In the genomic region with DNA sequence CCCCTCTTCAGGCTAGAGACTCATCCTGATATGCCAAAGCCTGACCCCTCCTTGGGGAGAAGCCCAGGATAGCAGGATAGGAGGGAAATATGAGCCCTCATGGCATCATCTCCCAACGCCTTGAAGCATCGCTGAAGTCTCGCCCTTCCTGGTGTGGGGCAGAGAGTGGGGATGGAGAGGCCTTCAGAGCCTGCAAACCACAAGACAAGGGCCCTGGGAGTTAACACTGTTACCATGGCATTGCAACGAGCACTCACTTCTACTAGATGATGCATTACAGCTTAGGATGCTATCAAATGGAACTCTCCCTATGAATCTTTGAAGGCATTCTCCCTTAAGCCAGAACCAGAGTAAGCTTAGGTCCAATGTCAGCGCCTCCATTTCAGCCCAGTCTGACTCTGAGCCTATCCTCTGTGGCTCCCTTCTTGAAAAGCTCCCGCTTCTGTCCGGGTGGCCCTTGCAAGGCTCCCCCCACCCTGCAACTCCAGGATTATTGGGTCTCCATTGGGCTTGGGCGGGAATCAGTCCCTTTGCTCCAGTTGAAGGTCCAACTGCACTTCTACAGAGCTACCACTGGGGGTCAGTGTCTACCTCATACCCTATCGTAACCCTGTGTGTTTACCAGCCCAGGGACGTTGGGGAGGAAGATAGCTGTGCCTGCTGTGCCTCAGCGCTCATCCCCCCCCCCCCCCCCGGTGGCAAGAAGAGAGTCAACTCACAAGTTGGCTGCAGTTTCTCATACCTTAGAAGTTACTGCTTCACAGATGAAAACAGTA, we compare ENCODE assay signal across 8 mouse cellular contexts. TPM values are rescaled to one million over a fixed set of nuclear protein-coding genes. Genes with fewer than 3 reads are reported as not detected.
DNase-seq lines count a peak whose midpoint lies in the region; ATAC-seq and TF ChIP-seq lines count a peak whose summit lies in the region.

No protein-coding gene starts in this region.

- WGBS in hindbrain, embryonic 13.5 days: 23% methylated on average over 12 of the region's 12 CpGs

- TF ChIP-seq POLR2A in cortical plate, adult 2 months (IDR thresholded peaks at IDR 0.05; ENCODE audit: extremely low read depth, insufficient read depth, low read length): no peak

- peak; percentile 87 for TF ChIP-seq CTCF in cortical plate, adult 2 months (IDR thresholded peaks at IDR 0.05; ENCODE audit: extremely low read depth, insufficient read depth, low read length)

- no peaks in the 10 kb centered on the region for H3K27me3 ChIP-seq in hindbrain, embryonic 13.5 days

- H3K9me3 ChIP-seq in hindbrain, embryonic 13.5 days: no peaks in the 10 kb centered on the region

- no peak overlapping the region for H3K4me3 ChIP-seq in cortical plate, adult 2 months (ENCODE audit: insufficient read depth, low read length)
- no peak overlapping the region for H3K4me3 ChIP-seq in hindbrain, embryonic 13.5 days

- no peak overlapping the region for H3K27ac ChIP-seq in cortical plate, adult 2 months (ENCODE audit: insufficient read depth, low read length)
- no peak overlapping the region for H3K27ac ChIP-seq in hindbrain, embryonic 13.5 days

- peak; percentile 13; the same call in 1 of the 2 replicates for ATAC-seq in hindbrain, embryonic 13.5 days (ENCODE audit: low FRiP score)

- no peak overlapping the region for H3K4me2 ChIP-seq in hindbrain, embryonic 13.5 days

- H3K4me1 ChIP-seq in cortical plate, adult 2 months (ENCODE audit: control insufficient read depth, insufficient read depth, low read length): no peaks in the 10 kb centered on the region
- peaks cover 13% of the 10 kb centered on the region; the same call in 1 of the 2 replicates for H3K4me1 ChIP-seq in hindbrain, embryonic 13.5 days (replicated peaks)

- H3K9ac ChIP-seq in hindbrain, embryonic 13.5 days: no peak overlapping the region

- DNase-seq in cerebellum, adult 9-10 months: peak; percentile 53
- DNase-seq in cerebellum, adult 8-10 months: no peak
- peak; percentile 87 for DNase-seq in CD4-positive, CD25-positive, alpha-beta regulatory T cell, adult 2 months (ENCODE audit: low read depth, low spot score)
- peak; percentile 47 for DNase-seq in lung, postnatal 10 days
- peak; percentile 29 to 54 for DNase-seq in thymus, postnatal 10 days (ENCODE audit: low spot score in 2 of 2)
- DNase-seq in layer of hippocampus, adult 8-10 months (ENCODE audit: low spot score in 2 of 2): no peak

- H3K36me3 ChIP-seq in hindbrain, embryonic 13.5 days: no peaks in the 10 kb centered on the region

RNA-seq across cellular contexts. Expression of a gene that starts 11.1 kb away (rescaled TPM):
- 156 and 181 TPM in 2 replicates for polyA plus RNA-seq in cortical plate, adult 2 months (2012; rRNA removed)
- polyA plus RNA-seq in hindbrain, embryonic 13.5 days (2015; fragmentation: Nextera tagmentation; extraction: Ambion mirVana): 5.1 and 6.8 TPM in 2 replicates
- total RNA-seq in layer of hippocampus, adult 8-10 months (2022): 100 to 1,000 TPM; 163 to 211 (median 185) TPM

RNA-seq across cellular contexts. Expression of a gene that starts 21.1 kb away (rescaled TPM):
- polyA plus RNA-seq in cortical plate, adult 2 months (2012; rRNA removed): 134 and 137 TPM in 2 replicates
- 86.8 and 88.0 TPM in 2 replicates for polyA plus RNA-seq in hindbrain, embryonic 13.5 days (2015; fragmentation: Nextera tagmentation; extraction: Ambion mirVana)
- 100 to 1,000 TPM; 137 to 170 (median 155) TPM for total RNA-seq in layer of hippocampus, adult 8-10 months (2022)

RNA-seq across cellular contexts. Expression of a gene that starts 55.4 kb away (rescaled TPM):
- 14.3 and 15.8 TPM in 2 replicates for polyA plus RNA-seq in cortical plate, adult 2 months (2012; rRNA removed)
- polyA plus RNA-seq in hindbrain, embryonic 13.5 days (2015; fragmentation: Nextera tagmentation; extraction: Ambion mirVana): 5.3 and 6.5 TPM in 2 replicates
- 10 to 100 TPM in 2 of 4 experiments, 1 to 10 TPM in 2; 7.6 to 12.9 (median 9.1) TPM for total RNA-seq in layer of hippocampus, adult 8-10 months (2022)

Comparison
In these comparisons a context has a peak if more than half of its experiments do, and no peak if none do; other contexts are left out.
1. DNase-seq: peak in cerebellum, adult 9-10 months (single experiment), CD4-positive, CD25-positive, alpha-beta regulatory T cell, adult 2 months (single experiment), lung, postnatal 10 days (single experiment) and thymus, postnatal 10 days (2 of 2); none in cerebellum, adult 8-10 months (single experiment) and layer of hippocampus, adult 8-10 months (0 of 2).
2. RNA of a gene that starts 11.1 kb away (polyA plus RNA-seq): 156 to 181 TPM in cortical plate, adult 2 months; 5.1 to 6.8 TPM in hindbrain, embryonic 13.5 days; every median in the first group is over 10 times any median in the second.